Mouse (Mus musculus): ENCODE results near the gene Cox6b1.

DNA sequence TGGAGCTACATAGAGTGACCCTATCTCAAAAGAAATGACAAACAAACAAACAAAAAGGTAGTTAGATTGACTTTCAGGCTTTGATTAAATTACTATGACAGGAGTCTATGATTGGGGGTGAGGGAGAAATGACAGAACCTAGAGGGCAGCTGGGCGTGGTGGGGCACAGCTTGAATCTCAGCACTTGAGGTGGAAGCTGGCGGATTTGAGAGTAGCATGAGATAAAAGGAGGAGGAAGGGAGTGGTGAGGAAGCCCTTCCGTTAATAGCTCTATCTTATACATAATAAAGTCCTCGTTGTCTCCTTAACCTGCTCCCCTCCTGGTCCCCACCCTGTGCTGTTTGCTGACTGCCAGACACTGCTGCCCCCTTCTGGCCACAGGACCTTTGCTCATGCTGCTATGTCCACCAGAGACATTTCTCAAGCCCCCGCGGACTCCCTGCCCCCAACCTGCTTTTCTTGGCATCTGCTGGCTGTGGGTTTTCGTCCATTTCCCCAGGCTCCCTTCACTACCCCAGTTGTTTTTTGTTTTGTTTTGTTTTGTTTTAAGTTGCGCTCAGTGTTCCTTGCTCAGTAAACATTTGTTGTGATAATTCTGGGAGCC is 18.1 kb downstream of the Cox6b1 start:
- TF ChIP-seq CTCF (IDR thresholded peaks at IDR 0.05; ENCODE audit: control insufficient read depth, insufficient read depth, insufficient read length), result peak; percentile 43
- no peak for TF ChIP-seq MYOG (IDR thresholded peaks at IDR 0.05; ENCODE audit: control insufficient read depth, extremely low read depth, insufficient read length)
- no peak for TF ChIP-seq MAX (IDR thresholded peaks at IDR 0.05)
- TF ChIP-seq MYOD1 (IDR thresholded peaks at IDR 0.05; ENCODE audit: control insufficient read depth, insufficient read length, low read depth), result no peak
- TF ChIP-seq USF1 (IDR thresholded peaks at IDR 0.05; ENCODE audit: low read depth), result no peak
- TF ChIP-seq CEBPB (IDR thresholded peaks at IDR 0.05; ENCODE audit: low read depth), result no peak
- TF ChIP-seq FOSL1 (IDR thresholded peaks at IDR 0.05; ENCODE audit: insufficient read depth, low read length, poor library complexity, severe bottlenecking), result no peak
